Mouse (Mus musculus) limb, embryonic 10.5 days (tissue): ENCODE data around the gene Ppp4c. TPM values are rescaled to one million over a fixed set of nuclear protein-coding genes. Genes with fewer than 3 reads are reported as not detected.
A peak's percentile ranks its signal among the peaks of the same experiment; 100 is the strongest.

Experiments
- DNase-seq: peaks from one replicate; pipeline ENCODE4 v3.0.0-alpha.2; 2017; ENCODE audit warnings: low spot score
- H3K27ac ChIP-seq: fragments of 300-500 bp; sonication (generic); 2 replicates; pipeline ENCODE4 v1.5.1; 2016; ENCODE audit warnings: mild to moderate bottlenecking
- H3K27me3 ChIP-seq: fragments of 300-500 bp; sonication (generic); 2 replicates; pipeline ENCODE4 v1.6.1; 2016; ENCODE audit warnings: low read depth, mild to moderate bottlenecking; ENCODE audit not compliant: poor library complexity, severe bottlenecking
- H3K36me3 ChIP-seq: fragments of 300-500 bp; sonication (generic); 2 replicates; pipeline ENCODE4 v1.6.1; 2016; ENCODE audit warnings: mild to moderate bottlenecking, moderate library complexity
- H3K4me1 ChIP-seq: fragments of 300-500 bp; sonication (generic); 2 replicates; pipeline ENCODE4 v1.6.1; 2016
- H3K4me3 ChIP-seq: fragments of 300-500 bp; sonication (generic); 2 replicates; pipeline ENCODE4 v1.5.1; 2016; ENCODE audit warnings: mild to moderate bottlenecking, moderate library complexity
- H3K9me3 ChIP-seq: fragments of 300-500 bp; sonication (generic); replicated peaks from 2 replicates; pipeline ENCODE4 v1.6.1; 2016; ENCODE audit warnings: mild to moderate bottlenecking
- WGBS: fragments of 180-500 bp; shearing (Covaris S2); methylation state at CpG from one replicate; pipeline ENCODE4 v1.1.7; 2016; 5-methylcytosine and 5-hydroxymethylcytosine counted together
- polyA plus RNA-seq: library from polyadenylated mRNA; unstranded; fragments of >200 nt; fragmentation: Nextera tagmentation; extraction: Ambion mirVana; gene quantifications from 2 replicates; pipeline ENCODE4 v1.2.1, GENCODE M21; 2016

Ppp4c gene
- 450 and 462 TPM in 2 replicates for polyA plus RNA-seq

DNA sequence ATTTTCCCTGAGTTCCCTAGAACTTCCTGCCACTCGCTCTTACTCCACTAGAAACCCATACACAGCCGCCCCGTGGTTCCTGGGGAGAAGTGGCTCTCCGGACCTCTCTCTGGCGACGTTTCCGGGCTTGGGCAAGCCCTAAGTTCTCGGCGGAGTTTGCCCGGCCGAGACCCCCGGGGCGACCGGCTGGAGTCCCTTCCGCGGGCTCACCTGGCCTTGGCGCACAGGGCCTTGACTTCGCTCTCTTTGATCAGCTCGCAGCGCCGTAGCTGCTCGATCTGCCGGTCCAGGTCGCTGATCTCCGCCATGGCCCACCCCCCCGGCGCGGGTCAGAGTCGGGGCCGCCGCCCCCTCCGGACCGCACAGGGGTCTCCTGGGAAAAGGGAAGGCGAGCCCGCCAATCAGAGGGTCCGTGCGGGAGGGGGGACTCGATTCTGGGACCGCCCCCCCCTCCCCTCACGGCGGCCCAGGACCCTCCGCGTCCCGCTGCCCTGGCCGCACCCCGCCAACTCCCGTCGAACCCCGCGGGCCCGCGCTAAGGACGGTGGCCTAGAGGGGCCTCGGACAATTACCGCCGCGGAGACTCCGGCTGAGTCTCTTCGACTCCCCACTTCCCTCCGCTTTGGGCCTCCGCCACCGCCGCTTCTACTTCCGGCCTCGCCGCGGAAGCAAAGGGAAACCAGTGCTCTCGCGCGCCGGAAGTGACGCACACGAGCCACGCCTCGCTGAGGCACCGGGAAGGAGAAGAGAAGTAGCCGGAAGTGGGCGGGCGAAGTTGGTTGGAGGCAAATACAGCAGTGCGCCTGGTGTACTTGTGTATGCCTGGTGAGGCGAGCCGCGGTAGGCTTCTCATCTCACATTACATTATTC lies at the start of gene Ppp4c:
TSS of gene Ppp4c (minus strand) at position 646 of the 870 bp plus-strand sequence.
- H3K36me3 ChIP-seq = peaks cover 76% of the 10 kb centered on the region
- H3K4me1 ChIP-seq = peaks cover 38% of the 10 kb centered on the region
- no peaks in the 10 kb centered on the region for H3K27me3 ChIP-seq
- WGBS = under 1% methylated on average over 82 of the region's 83 CpGs
- peak; percentile 100 for DNase-seq
- peak within 1 kb of the TSS; percentile 97 for H3K27ac ChIP-seq
- peak within 1 kb of the TSS; percentile 89 for H3K4me3 ChIP-seq
- H3K9me3 ChIP-seq = no peaks in the 10 kb centered on the region

DNA sequence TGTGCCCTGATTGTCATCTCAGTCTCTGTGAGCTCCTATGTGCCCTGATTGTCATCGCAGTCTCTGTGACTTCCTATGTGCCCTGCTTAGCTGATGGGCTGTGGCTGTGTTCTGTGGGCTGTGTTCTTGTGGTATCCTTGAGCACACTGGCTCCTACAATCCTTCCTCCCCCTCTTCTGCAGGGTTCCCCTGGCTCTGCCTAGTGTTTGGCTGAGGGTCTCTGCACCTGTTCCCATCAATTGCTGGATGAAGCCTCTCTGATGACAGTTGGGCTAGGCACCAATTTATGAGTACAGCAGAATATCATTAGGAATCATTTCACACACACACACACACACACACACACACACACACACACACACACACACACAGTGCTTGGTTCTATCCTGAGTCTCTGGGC lies 41.0 kb upstream of the Ppp4c start:
- DNase-seq = no peak
- H3K4me1 ChIP-seq = peaks cover 32% of the 10 kb centered on the region
- H3K27ac ChIP-seq = no peak overlapping the region
- no peaks in the 10 kb centered on the region for H3K36me3 ChIP-seq
- WGBS = 95% methylated on average over 1 of the region's 1 CpGs
- H3K9me3 ChIP-seq = no peaks in the 10 kb centered on the region
- no peak overlapping the region for H3K4me3 ChIP-seq
- H3K27me3 ChIP-seq = peaks cover 31% of the 10 kb centered on the region

DNA sequence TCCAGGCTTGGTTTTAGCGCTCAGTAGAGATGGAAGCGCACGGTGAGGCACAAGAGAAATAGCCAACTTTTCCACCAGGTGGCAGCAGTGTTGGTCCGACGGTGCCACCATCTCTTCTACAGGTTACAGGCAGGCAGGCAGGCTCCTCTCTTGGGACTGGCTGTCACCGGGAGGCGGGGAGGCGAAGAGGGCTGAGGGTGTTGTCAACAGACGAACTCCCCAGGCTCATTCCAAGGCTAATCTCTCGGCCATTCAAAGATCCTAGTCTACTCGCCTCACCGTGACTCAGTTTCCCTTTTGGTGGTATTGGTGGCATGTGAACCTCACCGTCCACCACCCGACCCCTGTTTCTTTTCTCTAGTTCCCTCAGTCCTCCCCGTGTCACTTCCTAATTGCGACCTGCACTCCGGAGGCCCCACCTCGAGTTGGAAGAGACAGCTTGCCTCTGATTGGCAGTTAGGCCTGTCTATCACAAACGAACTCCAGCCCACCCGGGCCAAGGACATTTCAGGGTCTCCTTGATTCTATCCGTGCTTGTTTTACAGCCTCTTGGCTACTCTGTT lies 39.8 kb upstream of the Ppp4c start:
- DNase-seq = peak; percentile 74
- H3K4me3 ChIP-seq = peak overlapping the region; percentile 37
- H3K27me3 ChIP-seq = peaks cover 31% of the 10 kb centered on the region
- 2% methylated on average over 21 of the region's 21 CpGs for WGBS
- H3K27ac ChIP-seq = no peak overlapping the region
- no peaks in the 10 kb centered on the region for H3K9me3 ChIP-seq
- H3K36me3 ChIP-seq = no peaks in the 10 kb centered on the region
- peaks cover 32% of the 10 kb centered on the region for H3K4me1 ChIP-seq

DNA sequence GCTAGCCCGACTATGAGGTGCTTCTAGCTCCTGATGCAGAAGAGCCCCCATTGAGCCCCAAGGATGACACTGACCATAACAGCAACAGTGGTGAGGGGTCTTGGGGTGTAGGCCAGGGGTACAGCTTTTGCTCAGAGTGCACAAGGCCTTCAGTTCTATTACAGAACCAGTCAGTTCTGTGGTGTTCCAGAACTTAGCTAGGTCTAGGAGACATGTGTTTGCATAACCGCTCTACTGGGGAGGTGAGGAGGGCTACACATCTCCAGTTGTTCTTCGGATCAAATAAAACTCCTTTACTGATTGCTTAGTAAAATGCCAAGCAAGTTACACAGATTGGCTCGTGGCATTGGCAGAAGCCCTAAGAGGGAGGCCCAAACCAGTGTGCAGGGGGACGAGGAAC lies 39.2 kb upstream of the Ppp4c start, which contains the start of gene 4930451I11Rik:
TSS of gene 4930451I11Rik (minus strand) at position 101 of the 400 bp plus-strand sequence.
- no peak within 1 kb of the TSS for H3K27ac ChIP-seq

DNA sequence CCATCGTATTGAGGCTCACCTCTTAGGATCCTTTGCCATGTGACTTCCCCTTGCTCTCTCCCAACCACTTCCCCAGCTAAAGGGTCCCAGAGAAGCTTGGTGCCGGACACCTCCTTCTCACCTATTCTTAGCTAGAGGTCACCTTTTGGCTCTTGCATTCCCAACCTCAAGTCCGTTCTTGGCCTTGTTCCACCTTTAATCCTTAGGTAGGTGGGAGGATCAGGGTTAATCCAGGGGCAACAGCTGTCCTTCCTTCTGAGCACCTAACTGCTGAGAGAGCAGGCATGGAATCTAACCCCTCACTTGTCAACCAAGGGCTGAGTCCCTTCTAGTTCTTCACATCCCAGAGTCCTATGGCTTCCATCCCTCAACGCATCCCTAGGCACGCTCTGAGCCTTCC lies 33.7 kb upstream of the Ppp4c start:
- Histone ChIP-seq H3K27ac (no peak overlapping the region), H3K4me3 (no peak overlapping the region), H3K27me3 (peaks cover 58% of the 10 kb centered on the region), H3K36me3 (no peaks in the 10 kb centered on the region), H3K9me3 (no peaks in the 10 kb centered on the region), H3K4me1 (peaks cover 27% of the 10 kb centered on the region)
- WGBS = 75% methylated on average over 5 of the region's 5 CpGs
- no peak for DNase-seq

More for the DNA sequence above, 39.2 kb upstream of the Ppp4c start, which contains the start of gene 4930451I11Rik:
- no peaks in the 10 kb centered on the region for H3K36me3 ChIP-seq
- peaks cover 30% of the 10 kb centered on the region for H3K4me1 ChIP-seq
- DNase-seq = no peak
- WGBS = 59% methylated on average over 5 of the region's 5 CpGs
- peaks cover 31% of the 10 kb centered on the region for H3K27me3 ChIP-seq
- H3K9me3 ChIP-seq = no peaks in the 10 kb centered on the region
- peak within 1 kb of the TSS; percentile 37 for H3K4me3 ChIP-seq

DNA sequence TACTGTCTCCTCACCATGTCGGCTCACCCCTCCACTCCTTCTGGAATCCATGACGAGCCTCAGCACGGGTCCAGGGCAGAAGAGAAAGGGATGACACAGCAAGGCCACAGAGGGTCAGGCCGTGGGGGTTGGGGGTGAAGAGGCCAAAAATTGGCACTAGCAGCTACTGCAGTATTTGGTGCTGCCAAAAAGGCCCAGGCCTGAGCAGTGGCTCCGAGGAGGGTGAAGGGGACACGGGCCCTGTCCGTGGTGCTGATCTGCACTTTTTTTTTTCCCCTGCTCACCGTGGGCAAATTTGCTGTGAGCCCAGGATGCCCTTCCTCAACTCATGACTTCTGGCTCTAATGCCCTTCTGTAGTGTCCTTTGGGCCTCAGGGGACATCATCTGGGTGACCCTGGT lies 33.1 kb upstream of the Ppp4c start:
- H3K36me3 ChIP-seq = no peaks in the 10 kb centered on the region
- 21% methylated on average over 8 of the region's 8 CpGs for WGBS
- DNase-seq = peak; percentile 68
- H3K27ac ChIP-seq = no peak overlapping the region
- peaks cover 52% of the 10 kb centered on the region for H3K27me3 ChIP-seq
- H3K4me3 ChIP-seq = no peak overlapping the region
- H3K4me1 ChIP-seq = peaks cover 24% of the 10 kb centered on the region
- no peaks in the 10 kb centered on the region for H3K9me3 ChIP-seq

DNA sequence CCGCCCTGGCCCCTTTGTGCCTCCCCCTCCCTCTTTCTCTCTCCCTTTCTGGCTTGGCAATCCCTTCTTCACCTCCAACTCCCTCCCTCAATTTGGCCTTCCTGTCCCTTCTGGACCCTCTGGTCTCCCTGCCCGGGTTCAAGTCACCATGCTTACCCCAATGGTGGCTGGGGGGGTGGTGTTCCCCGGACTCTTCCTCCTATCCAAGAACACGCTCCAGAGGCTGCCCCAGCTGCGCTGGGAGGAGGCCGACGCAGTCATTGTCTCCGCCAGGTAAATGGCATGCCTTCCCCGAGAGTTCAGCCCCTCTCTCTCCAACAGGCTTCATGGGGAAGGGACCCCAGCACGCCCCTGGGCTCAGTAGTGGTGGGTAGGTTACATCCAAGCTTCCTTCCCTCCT lies 31.6 kb upstream of the Ppp4c start:
- Histone ChIP-seq H3K36me3 (no peaks in the 10 kb centered on the region), H3K4me3 (no peak overlapping the region; the same call in 1 of the 2 replicates)

DNA sequence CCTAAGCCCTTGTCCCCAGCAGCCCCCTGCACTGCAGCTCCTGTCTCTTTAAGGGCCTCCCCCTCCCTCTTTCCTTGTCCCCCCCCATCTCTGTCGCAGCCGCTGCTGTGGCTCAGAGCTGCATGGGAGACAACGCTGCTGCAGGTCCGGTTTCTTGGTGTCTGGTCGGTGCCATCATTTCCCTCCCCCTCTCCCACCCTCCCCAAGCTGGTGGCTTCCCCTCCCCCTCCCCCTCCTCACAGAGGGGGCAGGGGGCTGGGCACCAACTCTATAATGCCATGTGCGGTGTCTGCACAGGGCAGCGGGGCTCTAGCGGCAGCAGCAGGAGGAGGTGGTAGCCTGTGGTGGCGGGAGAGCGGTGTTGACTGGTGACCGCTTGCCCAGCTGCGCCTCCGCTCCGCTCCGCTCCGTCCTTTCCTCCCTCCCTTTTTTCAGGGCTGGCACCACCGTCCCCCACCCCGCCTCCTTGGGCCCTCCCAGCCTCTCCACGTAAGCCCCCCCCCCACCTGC lies 31.0 kb upstream of the Ppp4c start:
- peak overlapping the region; percentile 42 for H3K4me3 ChIP-seq
- H3K9me3 ChIP-seq = no peaks in the 10 kb centered on the region
- H3K4me1 ChIP-seq = peaks cover 16% of the 10 kb centered on the region
- H3K27ac ChIP-seq = no peak overlapping the region
- WGBS = 0% methylated on average over 12 of the region's 19 CpGs
- H3K27me3 ChIP-seq = peaks cover 38% of the 10 kb centered on the region
- no peaks in the 10 kb centered on the region for H3K36me3 ChIP-seq
- no peak for DNase-seq

More for the DNA sequence above, 31.6 kb upstream of the Ppp4c start:
- H3K27me3 ChIP-seq = peaks cover 38% of the 10 kb centered on the region
- WGBS = 10% methylated on average over 10 of the region's 10 CpGs
- no peak for DNase-seq
- H3K9me3 ChIP-seq = no peaks in the 10 kb centered on the region
- H3K4me1 ChIP-seq = peaks cover 16% of the 10 kb centered on the region
- no peak overlapping the region for H3K27ac ChIP-seq

DNA sequence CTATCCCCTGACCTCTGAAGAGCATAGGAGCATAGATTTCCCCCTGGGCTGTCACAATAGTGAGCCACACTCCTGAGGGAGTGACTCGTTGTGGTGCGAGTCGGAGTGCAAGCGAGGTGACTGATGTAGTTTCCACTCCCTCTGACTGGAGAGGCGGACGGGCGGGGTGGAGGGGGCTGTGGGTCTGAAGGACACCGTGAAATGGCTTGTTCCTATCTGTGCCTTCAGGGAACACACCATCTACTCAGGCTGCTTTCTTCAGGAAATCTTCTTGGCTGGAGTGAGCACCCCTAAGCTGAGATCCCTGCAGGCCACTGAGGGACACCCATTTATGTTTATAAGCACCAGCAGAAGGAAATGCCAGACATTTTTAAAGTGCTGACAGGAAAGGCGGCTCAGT lies 30.4 kb upstream of the Ppp4c start:
- no peak for DNase-seq
- WGBS = 7% methylated on average over 9 of the region's 9 CpGs
- Histone ChIP-seq H3K4me1 (peaks cover 16% of the 10 kb centered on the region), H3K36me3 (no peaks in the 10 kb centered on the region), H3K4me3 (peak overlapping the region; percentile 42; the same call in 1 of the 2 replicates), H3K27me3 (peaks cover 38% of the 10 kb centered on the region), H3K27ac (no peak overlapping the region), H3K9me3 (no peaks in the 10 kb centered on the region)

DNA sequence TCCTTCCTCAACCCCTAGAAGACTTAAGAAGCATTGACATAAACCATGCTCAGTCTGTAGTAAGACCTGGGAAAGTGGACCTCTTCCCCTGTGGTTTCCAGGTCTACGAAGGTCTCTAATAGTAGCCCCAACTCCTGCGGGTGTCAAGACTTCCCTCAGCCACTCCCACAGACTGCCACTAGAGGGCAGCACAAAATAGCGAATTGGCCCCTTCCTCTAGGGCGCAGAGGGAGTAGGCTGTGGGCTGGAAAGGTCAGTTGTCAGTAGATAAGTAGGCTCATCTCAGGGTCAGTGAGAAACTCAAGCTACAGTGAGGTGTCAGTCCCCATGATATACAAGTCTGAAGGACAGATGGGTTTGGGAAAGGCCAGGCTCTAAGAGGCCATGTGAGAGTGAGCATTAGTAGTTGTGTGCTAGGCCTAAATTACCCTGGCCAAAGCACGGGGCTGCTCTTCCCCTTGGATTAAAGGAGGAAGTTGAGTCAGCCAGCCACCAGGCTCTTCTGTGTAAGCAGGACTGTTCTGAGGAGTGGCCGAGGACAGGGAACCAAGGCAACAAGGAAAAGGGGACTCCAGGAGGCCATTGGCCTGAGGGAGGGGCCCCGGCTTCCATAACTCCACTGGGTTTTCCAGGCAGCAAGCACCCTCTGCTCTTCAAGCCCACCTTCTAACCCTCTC lies 29.7 kb upstream of the Ppp4c start:
- Histone ChIP-seq H3K4me1 (peaks cover 16% of the 10 kb centered on the region), H3K36me3 (no peaks in the 10 kb centered on the region), H3K27ac (no peak overlapping the region), H3K27me3 (peaks cover 38% of the 10 kb centered on the region), H3K4me3 (no peak overlapping the region), H3K9me3 (no peaks in the 10 kb centered on the region)
- peak; percentile 88 for DNase-seq
- 23% methylated on average over 7 of the region's 7 CpGs for WGBS

DNA sequence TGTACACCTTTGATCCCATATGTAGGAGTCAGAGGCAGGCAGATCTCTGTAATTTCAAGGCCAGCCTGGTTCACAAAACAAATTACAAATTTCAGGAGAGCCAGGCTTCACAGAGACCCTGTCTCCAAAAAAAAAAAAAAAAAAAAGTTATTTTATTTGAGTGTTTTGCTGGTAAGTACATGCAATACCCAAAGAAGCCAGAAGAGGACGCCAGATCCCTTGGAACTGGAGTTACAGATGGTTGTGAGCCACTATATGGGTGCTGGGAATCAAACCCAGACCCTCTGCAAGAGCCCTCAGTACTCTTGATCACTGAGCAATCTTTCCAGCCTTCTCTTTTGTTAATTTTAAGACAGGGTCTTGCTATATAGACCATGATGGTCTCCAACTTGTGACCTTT lies 26.5 kb upstream of the Ppp4c start:
- H3K27me3 ChIP-seq = peaks cover 21% of the 10 kb centered on the region
- no peak overlapping the region for H3K27ac ChIP-seq
- no peaks in the 10 kb centered on the region for H3K36me3 ChIP-seq
- no peak for DNase-seq
- H3K4me1 ChIP-seq = peaks cover 13% of the 10 kb centered on the region
- H3K4me3 ChIP-seq = no peak overlapping the region
- WGBS = 42% methylated on average over 1 of the region's 1 CpGs
- no peaks in the 10 kb centered on the region for H3K9me3 ChIP-seq

DNA sequence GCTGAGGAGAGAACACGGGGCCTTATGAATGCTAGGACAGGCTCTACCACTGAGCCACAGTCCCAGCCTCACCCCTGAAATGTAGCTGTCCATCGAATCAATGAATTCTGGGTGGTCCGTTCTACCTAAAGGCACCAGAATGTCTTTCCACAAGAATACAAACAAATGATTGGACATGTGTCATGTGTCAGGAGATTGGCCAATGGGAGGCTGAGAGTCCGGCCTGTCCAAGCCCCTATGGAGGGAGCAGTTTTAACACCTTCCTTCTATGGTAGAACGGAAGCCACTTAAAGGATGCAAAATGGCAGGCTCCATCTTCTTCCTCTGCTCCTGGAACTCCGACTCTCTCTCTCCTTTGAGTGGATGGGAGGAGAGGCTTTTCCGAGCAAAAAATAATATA lies 25.3 kb upstream of the Ppp4c start:
- H3K27ac ChIP-seq = no peak overlapping the region

More for the DNA sequence above, 25.3 kb upstream of the Ppp4c start:
- Histone ChIP-seq H3K9me3 (no peaks in the 10 kb centered on the region), H3K4me3 (no peak overlapping the region), H3K36me3 (no peaks in the 10 kb centered on the region), H3K27me3 (peaks cover 8% of the 10 kb centered on the region), H3K4me1 (peaks cover under 1% of the 10 kb centered on the region)
- no peak for DNase-seq
- 93% methylated on average over 7 of the region's 7 CpGs for WGBS
